Mouse (Mus musculus): ENCODE results near the gene Ptcd1. TPM values are rescaled to one million over a fixed set of nuclear protein-coding genes. Genes with fewer than 3 reads are reported as not detected.
"Not testable (repeated sequence)": the region's sequence is repeated elsewhere in the genome, so short reads cannot be mapped to it uniquely, and the experiment has no call there.

Ptcd1 gene
- total RNA-seq, 1 experiment from 2014 or later: 35.1 TPM

GRCm38 (mm10) chr5:145114071-145114605 is 52.8 kb downstream of the Ptcd1 start, which contains the start of gene Arpc1b:
Gene Arpc1b, plus strand, starts transcription at chr5:145114215.
- DNase-seq: peak; percentile 87

- DNase-seq: no peak
Measured at GRCm38 (mm10) chr5:145113416-145113815, 53.5 kb downstream of the Ptcd1 start.

GRCm38 (mm10) chr5:145112566-145112965 is 54.3 kb downstream of the Ptcd1 start:
- no peak for DNase-seq

GRCm38 (mm10) chr5:145110401-145110800 is 56.5 kb downstream of the Ptcd1 start:
- DNase-seq: no peak

- no peak for DNase-seq
Measured at GRCm38 (mm10) chr5:145105694-145106275, 61.1 kb downstream of the Ptcd1 start.

- DNase-seq: no peak
Measured at GRCm38 (mm10) chr5:145104328-145104727, 62.6 kb downstream of the Ptcd1 start.

GRCm38 (mm10) chr5:145102706-145103105 is 64.2 kb downstream of the Ptcd1 start:
- DNase-seq: no peak

GRCm38 (mm10) chr5:145101451-145101850 is 65.5 kb downstream of the Ptcd1 start:
- not testable (repeated sequence) for DNase-seq

GRCm38 (mm10) chr5:145100960-145101359 is 65.9 kb downstream of the Ptcd1 start:
- DNase-seq: no peak

- DNase-seq: no peak
Measured at GRCm38 (mm10) chr5:145098340-145098821, 68.5 kb downstream of the Ptcd1 start.

Other genes starting within 250 kb of the Ptcd1 start
- gene Smurf1, start 201.3 kb downstream of the Ptcd1 start, total RNA-seq (2021): 18.8 and 24.7 TPM in 2 replicates
- gene Gm4871, start 134.4 kb downstream of the Ptcd1 start, total RNA-seq (2021): not detected in 2 replicates
- not detected in 2 replicates for gene 1700018F24Rik, start 124.1 kb downstream of the Ptcd1 start, total RNA-seq (2021)
- 110 and 126 TPM in 2 replicates for gene Arpc1a, start 83.3 kb downstream of the Ptcd1 start, total RNA-seq (2021)
- gene Kpna7, start 83.1 kb downstream of the Ptcd1 start, total RNA-seq (2021): not detected in 2 replicates
- gene Arpc1b, start 52.9 kb downstream of the Ptcd1 start, total RNA-seq (2021): 243 and 311 TPM in 2 replicates
- gene Pdap1, start 26.9 kb downstream of the Ptcd1 start, total RNA-seq (2021): 91.0 and 131 TPM in 2 replicates
- gene Bud31, start 26.7 kb downstream of the Ptcd1 start, total RNA-seq (2021): 113 and 115 TPM in 2 replicates
- gene Cpsf4, start 105 bp upstream of the Ptcd1 start, total RNA-seq (2021): 22.9 and 23.2 TPM in 2 replicates
- gene Atp5j2, start 25.0 kb upstream of the Ptcd1 start, total RNA-seq (2021): 437 and 448 TPM in 2 replicates
- gene Zkscan14, start 34.8 kb upstream of the Ptcd1 start, total RNA-seq (2021): 9.3 and 13.3 TPM in 2 replicates
- gene Zkscan5, start 37.5 kb upstream of the Ptcd1 start, total RNA-seq (2021): 11.1 and 12.9 TPM in 2 replicates
- 59.8 and 67.4 TPM in 2 replicates for gene Zfp655, start 64.6 kb upstream of the Ptcd1 start, total RNA-seq (2021)
- gene Zscan25, start 113.4 kb upstream of the Ptcd1 start, total RNA-seq (2021): 18.0 and 19.2 TPM in 2 replicates
- 0.27 TPM in 1 of 2 replicates, not detected in the other for gene Cyp3a57, start 178.2 kb upstream of the Ptcd1 start, total RNA-seq (2021)

Measured in adrenal gland, postnatal 25 days (tissue).